Mouse (Mus musculus): ENCODE measurements around the gene Hist1h1a.

DNA sequence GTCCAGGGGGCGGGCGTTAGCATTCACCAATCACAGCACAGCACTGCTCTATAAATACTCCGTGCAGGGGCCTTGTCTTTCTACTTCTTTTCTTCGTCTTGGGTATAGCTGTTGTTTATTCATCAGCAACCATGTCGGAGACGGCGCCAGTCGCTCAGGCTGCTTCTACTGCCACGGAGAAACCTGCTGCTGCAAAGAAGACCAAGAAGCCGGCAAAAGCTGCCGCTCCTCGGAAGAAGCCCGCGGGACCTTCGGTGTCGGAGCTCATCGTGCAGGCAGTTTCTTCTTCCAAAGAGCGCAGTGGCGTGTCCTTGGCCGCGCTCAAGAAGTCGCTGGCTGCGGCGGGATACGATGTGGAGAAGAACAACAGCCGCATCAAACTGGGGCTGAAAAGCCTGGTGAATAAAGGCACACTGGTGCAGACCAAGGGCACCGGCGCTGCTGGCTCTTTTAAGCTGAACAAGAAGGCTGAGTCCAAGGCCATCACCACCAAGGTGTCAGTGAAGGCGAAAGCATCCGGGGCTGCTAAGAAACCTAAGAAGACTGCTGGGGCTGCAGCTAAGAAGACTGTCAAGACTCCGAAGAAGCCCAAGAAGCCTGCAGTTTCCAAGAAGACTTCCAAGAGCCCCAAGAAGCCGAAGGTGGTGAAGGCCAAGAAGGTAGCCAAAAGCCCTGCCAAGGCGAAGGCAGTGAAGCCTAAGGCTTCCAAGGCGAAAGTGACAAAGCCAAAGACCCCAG lies at the start of gene Hist1h1a:
- peak; percentile 66 for TF ChIP-seq POLR2A (IDR thresholded peaks at IDR 0.05; ENCODE audit: low read depth, low read length)
- TF ChIP-seq CTCF (IDR thresholded peaks at IDR 0.05; ENCODE audit: extremely low read depth, insufficient read depth, insufficient read length, insufficient replicate concordance), result no peak
